Mouse (Mus musculus) brain, embryonic 14.5 days (tissue): ENCODE results near the gene Fam131c.

Experiments used
- CTCF ChIP-seq: fragments of 200-500 bp; IDR thresholded peaks from 2 replicates; pipeline ENCODE4 v1.5.1; 2012; ENCODE audit warnings: inconsistent platforms, mild to moderate bottlenecking, moderate library complexity, borderline replicate concordance; ENCODE audit not compliant: insufficient read depth, insufficient read length; ENCODE audit errors: extremely low read depth
- POLR2A ChIP-seq: fragments of 200-500 bp; IDR thresholded peaks from 2 replicates; pipeline ENCODE4 v1.6.1; 2012; ENCODE audit warnings: mild to moderate bottlenecking, inconsistent platforms, borderline replicate concordance; ENCODE audit not compliant: poor library complexity, insufficient read depth, insufficient read length, severe bottlenecking; ENCODE audit errors: extremely low read depth

- TF ChIP-seq CTCF (no peak), POLR2A (no peak)
Observed at GRCm38 (mm10) chr4:141347365-141347797, 20.6 kb upstream of the Fam131c start.
